Mouse (Mus musculus) kidney, postnatal 0 days (tissue): ENCODE measurements around the gene Tmem201. TPM values are rescaled to one million over a fixed set of nuclear protein-coding genes. Genes with fewer than 3 reads are reported as not detected.

Experiments used
- ATAC-seq: fragments of 200-750 bp; cut with Nextera tagmentation; replicated peaks from 2 replicates; pipeline ENCODE4 v1.8.0; 2017; ENCODE audit warnings: low read depth, moderate number of reproducible peaks, moderate TSS enrichment, moderate library complexity; ENCODE audit not compliant: low FRiP score
- DNase-seq: peaks from one replicate; pipeline ENCODE4 v3.0.0-alpha.2; 2016; ENCODE audit warnings: low spot score
- H3K27ac ChIP-seq: fragments of 300-500 bp; sonication (generic); 2 replicates; pipeline ENCODE4 v1.5.1; 2014; ENCODE audit warnings: mild to moderate bottlenecking
- H3K27me3 ChIP-seq: fragments of 300-500 bp; sonication (generic); 2 replicates; pipeline ENCODE4 v1.6.1; 2014; ENCODE audit warnings: low read length, mixed read lengths; ENCODE audit not compliant: insufficient read depth
- H3K36me3 ChIP-seq: fragments of 300-500 bp; sonication (generic); 2 replicates; pipeline ENCODE4 v1.6.1; 2014; ENCODE audit warnings: low read length, mixed read lengths; ENCODE audit not compliant: insufficient read depth
- H3K4me1 ChIP-seq: fragments of 300-500 bp; sonication (generic); replicated peaks from 2 replicates; pipeline ENCODE4 v1.6.1; 2014; ENCODE audit warnings: antibody characterized with exemption, low read length, mixed read lengths; ENCODE audit not compliant: insufficient read depth
- H3K4me2 ChIP-seq: fragments of 300-500 bp; sonication (generic); 2 replicates; pipeline ENCODE4 v1.6.1; 2014; ENCODE audit warnings: mild to moderate bottlenecking, low read length, moderate library complexity, mixed read lengths
- H3K4me3 ChIP-seq: fragments of 300-500 bp; sonication (generic); replicated peaks from 2 replicates; pipeline ENCODE4 v1.5.1; 2014; ENCODE audit warnings: low read depth, low read length
- H3K9ac ChIP-seq: fragments of 300-500 bp; sonication (generic); 2 replicates; pipeline ENCODE4 v1.6.1; 2014; ENCODE audit warnings: low read depth, low read length
- H3K9me3 ChIP-seq: fragments of 300-500 bp; sonication (generic); replicated peaks from 2 replicates; pipeline ENCODE4 v1.6.1; 2016; ENCODE audit warnings: low read length, inconsistent platforms, mixed read lengths
- CTCF ChIP-seq: IDR thresholded peaks from 2 replicates; pipeline ENCODE4 v1.5.1; 2016; ENCODE audit warnings: antibody characterized with exemption, low read depth, mild to moderate bottlenecking, moderate library complexity
- WGBS: fragments of 180-500 bp; shearing (Covaris S2); extraction: QIAGEN DNeasy Blood & Tissue Kit; methylation state at CpG from one replicate; pipeline ENCODE4 v1.1.7; 2014; 5-methylcytosine and 5-hydroxymethylcytosine counted together
- polyA plus RNA-seq: library from polyadenylated mRNA; unstranded; fragments of >200 nt; fragmentation: Nextera tagmentation; extraction: Ambion mirVana; gene quantifications from 2 replicates; pipeline ENCODE4 v1.2.1, GENCODE M21; 2015

Tmem201 gene
- polyA plus RNA-seq, 1 experiment from 2014 or later = 22.3 TPM

DNA sequence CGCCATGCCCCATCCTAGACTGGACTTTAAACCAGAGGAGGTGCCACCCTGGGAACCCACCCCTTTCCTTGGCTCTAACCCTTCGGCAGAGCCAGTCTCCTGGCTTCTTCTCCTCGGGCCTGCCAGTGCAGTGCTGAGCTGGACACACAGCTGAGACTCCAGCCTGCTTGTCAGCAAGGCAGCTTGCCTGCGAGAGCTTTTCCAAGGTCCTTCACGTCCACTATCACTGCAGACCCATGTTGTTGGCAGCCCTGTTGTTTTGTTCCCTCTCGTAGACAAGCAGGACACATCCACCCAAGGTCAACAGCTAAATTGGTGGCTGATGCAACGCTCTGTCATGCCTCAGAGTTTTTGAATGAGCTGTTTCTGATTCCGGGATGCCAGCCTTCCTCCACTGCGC lies 39.3 kb upstream of the Tmem201 start:
- Histone ChIP-seq H3K4me2 (no peak overlapping the region), H3K36me3 (no peaks in the 10 kb centered on the region), H3K4me3 (no peak overlapping the region), H3K27ac (no peak overlapping the region), H3K9me3 (no peaks in the 10 kb centered on the region), H3K9ac (no peak overlapping the region), H3K27me3 (no peaks in the 10 kb centered on the region), H3K4me1 (peaks cover 19% of the 10 kb centered on the region)
- DNase-seq = no peak
- WGBS = 84% methylated on average over 9 of the region's 9 CpGs
- no peak for ATAC-seq
- TF ChIP-seq CTCF = no peak

DNA sequence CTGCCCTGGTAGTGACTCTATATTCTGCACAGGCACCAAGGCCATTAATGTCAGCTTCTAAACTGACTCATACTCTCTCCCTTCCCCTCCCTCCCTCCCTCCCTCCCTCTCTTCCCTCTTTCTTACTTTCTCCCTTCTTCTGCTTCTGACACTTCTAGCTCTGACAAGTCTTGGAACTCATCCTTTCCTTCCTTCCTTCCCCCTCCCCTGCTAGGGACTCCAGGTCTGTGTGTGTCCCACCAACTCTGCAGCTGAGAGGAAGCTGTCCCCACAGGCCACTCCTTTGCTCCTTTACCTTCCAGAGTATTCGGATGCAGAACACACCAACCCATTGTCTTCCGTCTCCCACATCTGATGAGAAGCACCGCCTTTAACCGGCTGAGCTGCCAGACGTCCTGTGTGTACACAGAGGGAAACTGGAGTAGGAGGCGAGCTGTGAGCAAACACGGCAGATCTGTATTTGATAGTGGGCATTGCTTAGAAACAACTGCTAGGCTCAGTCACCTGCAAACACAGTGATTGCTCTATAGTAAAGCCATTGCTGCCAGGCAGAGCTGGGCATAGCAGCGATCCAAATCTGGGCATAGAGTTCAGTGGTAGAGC lies 38.0 kb upstream of the Tmem201 start:
- WGBS = 16% methylated on average over 8 of the region's 8 CpGs
- Histone ChIP-seq H3K4me1 (peaks cover 19% of the 10 kb centered on the region), H3K9ac (no peak overlapping the region), H3K27me3 (no peaks in the 10 kb centered on the region), H3K36me3 (no peaks in the 10 kb centered on the region), H3K4me3 (no peak overlapping the region), H3K27ac (0 out of 2 replicates have a peak overlapping the region, but pooled peaks have one; percentile 31), H3K4me2 (no peak overlapping the region), H3K9me3 (no peaks in the 10 kb centered on the region)
- TF ChIP-seq CTCF = no peak
- DNase-seq = no peak
- no peak for ATAC-seq

DNA sequence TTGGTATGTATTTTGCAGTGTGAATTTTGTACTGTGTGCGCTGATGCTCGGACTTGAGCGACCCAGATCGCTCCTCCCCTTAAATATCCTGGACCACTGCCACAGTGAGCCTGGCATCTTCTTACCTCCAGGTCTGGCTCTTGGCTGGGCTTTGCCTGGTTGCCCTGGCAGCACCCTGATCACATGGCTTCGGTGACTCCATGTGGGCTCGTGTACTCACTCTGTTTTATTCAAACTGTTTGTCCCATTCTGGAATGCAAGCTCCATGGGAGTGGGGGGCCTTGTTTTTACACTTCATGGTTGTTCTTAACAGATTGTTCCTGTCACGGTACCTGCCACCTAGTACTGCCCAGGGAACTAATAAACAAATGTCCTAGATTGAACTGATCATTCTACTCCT lies 37.5 kb upstream of the Tmem201 start:
- no peaks in the 10 kb centered on the region for H3K9me3 ChIP-seq
- peak; percentile 8; the same call in 1 of the 2 replicates for ATAC-seq
- no peak for DNase-seq
- H3K9ac ChIP-seq = no peak overlapping the region
- H3K27me3 ChIP-seq = no peaks in the 10 kb centered on the region
- WGBS = 54% methylated on average over 7 of the region's 7 CpGs
- H3K4me2 ChIP-seq = no peak overlapping the region
- no peak overlapping the region for H3K27ac ChIP-seq
- no peak for TF ChIP-seq CTCF
- H3K4me3 ChIP-seq = no peak overlapping the region
- no peaks in the 10 kb centered on the region for H3K36me3 ChIP-seq
- peaks cover 19% of the 10 kb centered on the region for H3K4me1 ChIP-seq

DNA sequence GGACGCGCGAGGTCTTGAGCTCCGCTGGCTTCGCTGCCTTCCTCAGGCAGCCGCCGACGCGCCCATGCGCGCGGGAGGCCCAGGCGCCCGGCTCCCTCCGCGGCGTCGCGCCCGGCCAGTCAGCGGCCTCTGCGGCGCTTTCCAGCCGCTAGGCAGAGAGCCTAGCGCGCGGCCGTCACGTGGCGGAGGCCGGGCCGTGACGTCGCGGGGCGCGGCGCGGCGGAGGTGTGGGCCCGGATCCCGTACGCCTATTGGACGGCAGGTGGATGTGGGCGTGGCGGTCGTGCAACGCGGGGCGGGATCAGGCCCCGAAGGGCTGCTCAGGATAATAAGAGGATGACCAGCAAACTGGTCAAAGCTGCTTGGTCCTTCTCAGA lies 36.2 kb upstream of the Tmem201 start, which contains the start of gene Slc25a33:
TSS of gene Slc25a33 (minus strand) at position 184 of the 377 bp plus-strand sequence.
- peak within 1 kb of the TSS; percentile 82 for H3K9ac ChIP-seq
- H3K4me1 ChIP-seq = peaks cover 19% of the 10 kb centered on the region
- H3K36me3 ChIP-seq = no peaks in the 10 kb centered on the region
- DNase-seq (peak; percentile 97), ATAC-seq (peak; percentile 97)
- no peaks in the 10 kb centered on the region for H3K27me3 ChIP-seq
- peak within 1 kb of the TSS; percentile 53 for H3K4me3 ChIP-seq
- TF ChIP-seq CTCF = no peak
- H3K4me2 ChIP-seq = peak within 1 kb of the TSS; percentile 100
- peak within 1 kb of the TSS; percentile 85 for H3K27ac ChIP-seq
- under 1% methylated on average over 49 of the region's 51 CpGs for WGBS
- H3K9me3 ChIP-seq = no peaks in the 10 kb centered on the region

DNA sequence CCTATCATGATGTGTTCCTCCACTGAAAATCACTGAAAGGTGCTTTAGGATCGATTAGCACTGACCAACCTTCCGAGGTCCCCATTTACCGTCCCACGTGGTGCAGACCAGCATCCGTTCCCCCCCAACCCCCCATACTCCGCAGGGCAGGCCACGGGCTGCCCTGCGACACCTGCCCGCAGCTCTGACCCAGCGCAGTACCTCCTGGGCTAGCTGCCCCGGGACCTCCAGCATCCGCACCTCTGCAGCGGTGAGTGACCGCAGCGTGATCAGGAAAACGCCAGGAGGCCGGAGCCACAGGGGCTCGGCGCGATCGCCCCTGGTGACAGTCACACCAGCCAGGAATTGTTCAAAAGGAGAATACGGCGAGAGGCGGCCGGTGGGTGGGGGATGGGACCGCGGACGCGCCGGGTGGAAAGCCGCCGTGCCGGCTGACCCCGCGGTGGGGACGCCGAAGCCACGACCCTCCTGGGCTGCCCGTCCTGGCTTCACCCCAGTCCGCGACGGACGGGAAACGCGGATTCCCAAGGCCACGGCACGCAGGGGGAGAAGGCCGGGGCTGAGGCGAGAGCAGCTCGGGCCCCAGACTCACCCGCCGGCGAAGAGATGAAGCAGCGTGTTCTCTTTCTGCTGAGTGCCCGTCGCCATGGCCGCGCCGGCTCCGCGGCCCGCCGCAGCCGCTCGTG lies 35.7 kb upstream of the Tmem201 start:
- DNase-seq = peak; percentile 27

DNA sequence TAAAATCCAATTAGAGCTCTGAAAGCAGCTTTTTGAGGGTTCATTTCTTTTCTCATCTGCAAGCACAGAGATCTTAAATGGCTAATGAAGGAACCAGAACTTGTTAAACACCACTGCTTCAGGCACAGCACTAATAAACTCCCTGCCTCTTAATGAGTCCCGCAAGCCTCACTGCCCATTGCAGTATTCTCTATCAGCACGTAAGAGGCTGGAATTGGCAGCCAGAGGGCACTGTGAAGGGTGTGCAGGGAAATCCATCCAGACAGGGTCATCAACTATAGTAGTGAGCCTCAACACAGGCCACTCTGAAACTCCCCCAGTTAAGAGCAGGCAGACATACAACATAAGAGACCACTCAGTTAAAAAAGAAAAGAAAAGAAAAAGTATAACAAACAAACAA lies 34.5 kb upstream of the Tmem201 start:
- H3K27ac ChIP-seq = no peak overlapping the region
- no peaks in the 10 kb centered on the region for H3K27me3 ChIP-seq
- H3K4me1 ChIP-seq = peaks cover 19% of the 10 kb centered on the region
- TF ChIP-seq CTCF = peak; percentile 71
- H3K9ac ChIP-seq = no peak overlapping the region
- 36% methylated on average over 2 of the region's 2 CpGs for WGBS
- no peaks in the 10 kb centered on the region for H3K9me3 ChIP-seq
- H3K4me3 ChIP-seq = no peak overlapping the region
- 0 out of 2 replicates have a peak overlapping the region, but pooled peaks have one; percentile 100 for H3K4me2 ChIP-seq
- no peak for ATAC-seq
- no peaks in the 10 kb centered on the region for H3K36me3 ChIP-seq
- DNase-seq = peak; percentile 71

More for the DNA sequence above, 35.7 kb upstream of the Tmem201 start:
- H3K9ac ChIP-seq = peak overlapping the region; percentile 82
- H3K4me1 ChIP-seq = peaks cover 19% of the 10 kb centered on the region
- H3K9me3 ChIP-seq = no peaks in the 10 kb centered on the region
- under 1% methylated on average over 52 of the region's 65 CpGs for WGBS
- no peaks in the 10 kb centered on the region for H3K27me3 ChIP-seq
- H3K4me2 ChIP-seq = peak overlapping the region; percentile 100
- H3K36me3 ChIP-seq = no peaks in the 10 kb centered on the region
- H3K4me3 ChIP-seq = peak overlapping the region; percentile 53
- ATAC-seq = peak; percentile 15
- peak overlapping the region; percentile 85 for H3K27ac ChIP-seq
- no peak for TF ChIP-seq CTCF
